Mouse (Mus musculus) induced T-regulatory cell, adult 2 months (primary cell): ENCODE results near the gene Kcnb1.

Source experiments
- DNase-seq: peaks from one replicate; pipeline ENCODE4 v3.0.0-alpha.2; 2012; ENCODE audit warnings: low read depth

The Kcnb1 gene

DNA sequence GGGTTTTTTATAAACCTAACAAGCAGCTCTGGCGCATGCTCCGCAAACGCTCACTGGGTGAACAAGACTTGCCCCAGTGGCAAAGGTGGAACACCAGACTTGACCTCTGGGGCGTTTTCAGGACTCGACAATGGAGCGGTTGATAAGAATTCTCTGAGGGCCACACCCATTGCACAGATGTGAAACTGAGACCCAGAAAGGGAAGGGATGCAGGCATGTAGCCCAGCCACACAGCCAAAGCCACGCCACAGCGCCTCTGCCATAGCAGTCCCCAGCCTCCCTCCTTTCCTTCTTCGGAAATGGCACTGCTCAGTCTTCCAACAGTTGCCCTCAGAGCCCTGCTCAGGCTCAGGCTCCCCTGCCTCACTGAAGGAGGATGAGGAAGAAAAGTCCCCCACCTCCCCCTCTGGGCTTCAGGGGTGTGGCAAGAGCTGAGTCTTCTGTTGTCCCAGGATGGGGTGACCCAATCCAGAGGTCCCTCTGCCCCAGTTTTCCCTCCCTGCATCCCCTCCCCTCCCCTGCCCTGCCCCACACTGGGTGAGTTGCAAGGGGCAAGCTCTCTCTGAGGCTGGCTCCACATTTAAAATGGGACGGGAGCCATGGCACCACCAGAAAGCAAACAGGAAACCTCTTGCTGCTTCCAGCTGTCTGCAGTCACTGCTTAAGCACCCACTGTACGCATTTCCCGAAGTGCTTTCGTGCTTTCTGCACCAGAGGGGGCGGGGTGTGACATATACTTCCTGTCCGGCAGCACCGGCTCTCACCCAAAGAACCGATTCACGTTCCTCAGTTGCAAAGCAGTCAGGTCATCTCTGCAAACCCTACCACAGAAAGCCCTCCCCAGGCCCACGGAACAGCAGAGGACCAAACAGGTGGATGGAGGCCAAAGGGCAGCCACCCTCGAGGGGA is 61.0 kb downstream of the Kcnb1 start:
- DNase-seq: peak; percentile 73

DNA sequence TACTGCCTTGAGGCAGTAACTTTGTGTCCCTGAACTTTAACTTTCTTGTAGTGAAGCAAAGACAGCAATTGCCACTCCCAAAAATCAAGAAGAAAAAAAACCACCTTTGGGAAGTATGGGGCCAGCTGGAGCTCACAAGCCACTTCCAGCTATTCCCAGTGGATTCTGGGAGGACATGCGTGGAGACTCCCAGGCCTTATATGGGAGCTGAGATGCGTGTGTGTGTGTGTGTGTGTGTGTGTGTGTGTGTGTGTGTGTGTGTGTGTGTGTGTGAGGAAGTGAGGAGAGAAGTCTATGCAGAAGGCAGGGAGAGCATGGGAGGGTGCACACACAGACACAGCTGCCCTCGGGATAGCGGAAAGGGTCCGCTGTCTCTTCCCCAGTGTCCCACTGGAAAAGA is 62.6 kb downstream of the Kcnb1 start:
- no peak for DNase-seq

DNA sequence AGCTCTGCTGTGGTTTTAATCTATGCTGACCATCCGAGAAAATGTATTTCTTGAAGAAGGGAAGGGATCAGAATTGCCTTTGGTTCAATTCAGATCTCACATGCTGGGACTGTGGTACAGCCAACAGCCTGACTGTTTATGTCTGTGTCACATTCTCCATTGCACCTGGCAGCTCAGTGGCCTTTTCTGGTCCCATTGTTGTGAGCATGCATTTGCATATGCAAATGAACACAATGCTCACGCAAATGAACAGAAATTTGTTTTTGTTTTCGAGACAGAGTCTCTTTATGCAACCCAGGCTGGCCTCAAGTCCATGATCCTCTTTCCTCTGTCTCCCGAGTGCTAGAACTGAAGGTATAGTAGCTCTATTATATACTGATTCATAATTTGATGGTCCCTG is 64.2 kb downstream of the Kcnb1 start:
- DNase-seq: no peak

DNA sequence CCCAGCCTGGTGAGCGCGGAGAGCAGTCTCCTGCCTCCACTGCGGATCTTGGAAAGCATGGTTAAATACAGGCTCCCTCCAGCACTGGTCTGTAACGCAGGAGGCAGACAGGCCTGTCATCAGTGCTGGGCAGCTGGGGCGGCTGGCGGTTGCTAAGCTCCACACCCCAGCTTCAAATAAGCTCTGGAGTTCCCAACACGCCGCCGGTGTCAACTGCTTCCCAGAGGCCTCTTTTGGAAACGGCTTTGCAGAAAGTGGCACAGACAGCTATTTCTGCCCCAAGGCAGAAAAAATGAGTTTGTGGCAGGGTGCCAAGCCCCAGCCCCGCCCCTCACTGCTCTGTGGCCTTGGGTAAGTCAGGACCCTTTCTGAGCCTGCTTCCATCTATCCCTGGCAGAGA is 66.0 kb downstream of the Kcnb1 start:
- DNase-seq: no peak

DNA sequence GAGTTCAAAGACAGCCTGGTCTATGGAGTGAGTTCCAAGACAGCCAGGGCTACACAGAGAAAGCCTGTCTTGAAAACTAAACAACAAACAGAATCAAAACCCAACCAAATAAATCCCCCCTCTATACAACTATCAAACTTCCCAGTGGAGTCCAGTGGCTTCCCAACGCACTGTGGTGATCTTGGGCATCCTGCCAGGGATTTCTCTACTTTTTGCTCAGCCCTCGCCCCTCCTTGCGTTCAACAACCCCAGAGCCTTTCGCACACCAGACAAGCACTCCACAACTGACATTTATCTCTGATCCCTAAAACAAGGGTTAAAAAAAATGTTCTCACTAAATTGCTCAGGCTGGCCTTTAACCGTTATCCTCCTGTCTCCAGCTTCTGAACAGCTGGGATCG is 67.2 kb downstream of the Kcnb1 start:
- no peak for DNase-seq

DNA sequence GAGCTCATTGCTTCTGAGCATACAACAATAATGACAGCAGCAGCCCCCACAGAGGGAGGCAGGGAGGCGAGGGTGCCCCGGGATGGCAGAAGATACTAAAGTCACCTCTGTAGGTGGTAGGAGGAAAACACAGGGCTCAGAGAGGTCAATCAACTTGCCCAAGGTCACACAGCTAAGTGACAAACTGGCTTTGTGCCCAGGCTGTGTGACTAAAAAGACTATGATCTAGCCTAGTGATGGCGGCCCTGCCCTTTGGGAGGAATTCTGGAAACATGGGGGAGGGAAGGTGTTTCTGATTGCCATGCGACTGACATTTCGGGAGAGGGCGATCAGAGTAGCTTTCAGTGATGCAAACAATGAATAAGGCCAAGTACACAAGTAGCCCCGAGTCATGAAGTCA is 68.0 kb downstream of the Kcnb1 start:
- no peak for DNase-seq

DNA sequence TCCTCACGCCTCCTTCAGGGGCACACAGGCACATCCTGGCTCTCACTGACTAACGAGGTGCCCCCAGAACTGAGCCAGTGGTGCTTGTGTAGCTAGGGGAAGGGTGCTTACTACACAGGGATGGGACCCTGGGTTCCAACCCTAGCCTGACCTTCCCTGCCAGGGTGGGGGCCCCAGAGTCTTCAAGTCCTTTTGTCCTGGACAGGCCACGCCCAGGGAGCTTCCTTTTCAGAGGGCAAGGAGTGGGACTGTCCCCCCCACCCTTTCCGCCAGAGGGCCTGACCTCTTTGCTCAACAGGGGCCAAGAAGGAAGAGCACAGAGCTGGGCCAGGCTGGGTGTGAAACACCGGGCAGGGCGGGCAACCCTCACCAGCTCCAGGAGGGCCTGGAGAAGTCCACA is 68.7 kb downstream of the Kcnb1 start:
- DNase-seq: no peak

DNA sequence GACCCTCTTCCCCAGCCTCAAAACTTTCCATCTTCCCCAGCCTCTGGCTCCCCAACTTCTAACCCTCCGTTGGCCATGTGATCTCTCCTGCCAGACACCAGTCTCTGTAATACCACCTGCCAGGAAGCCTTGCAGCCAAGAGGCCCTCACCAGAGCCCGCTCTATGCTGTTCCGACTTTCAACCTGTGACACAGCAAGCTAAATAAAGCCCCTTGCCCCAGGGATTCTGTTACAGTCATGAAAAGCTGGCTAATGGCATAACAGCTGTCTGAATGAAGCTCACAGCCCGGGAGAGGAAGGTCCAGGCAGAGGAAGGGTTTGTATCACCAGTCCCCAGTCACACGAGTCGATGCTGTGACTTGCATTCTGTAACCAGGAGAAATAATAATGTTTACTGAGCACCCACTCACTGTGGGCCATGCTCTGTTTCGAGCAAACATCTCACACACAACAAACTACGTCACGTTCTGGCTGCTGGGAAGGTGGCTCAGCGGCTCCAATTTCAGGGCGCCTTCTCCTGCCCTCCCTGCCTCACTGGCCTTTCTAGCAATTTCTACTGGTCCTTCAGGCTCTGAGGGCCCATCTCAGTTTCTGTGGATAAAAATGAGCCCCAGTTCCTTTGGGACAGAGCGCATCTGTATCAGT is 69.6 kb downstream of the Kcnb1 start:
- no peak for DNase-seq

DNA sequence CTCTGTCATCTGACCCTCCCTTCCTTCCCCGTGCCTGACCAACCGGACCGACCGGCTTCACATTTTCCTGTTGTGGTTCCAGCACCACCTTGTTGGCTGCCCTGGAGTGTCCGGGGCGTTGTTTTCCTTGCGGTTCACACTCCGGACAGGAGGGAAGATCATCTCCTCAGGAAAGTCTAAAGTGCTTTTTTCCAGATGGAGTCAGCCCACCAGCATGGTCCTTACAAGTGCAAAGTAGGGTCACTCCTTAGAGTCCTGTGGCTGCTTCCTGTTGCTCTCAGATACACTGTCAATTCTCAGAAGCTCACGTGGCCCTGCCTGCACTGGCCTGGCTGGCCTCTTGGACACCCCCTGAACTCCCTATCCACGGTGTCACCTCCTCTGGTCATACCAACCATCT is 71.9 kb downstream of the Kcnb1 start:
- DNase-seq: no peak

DNA sequence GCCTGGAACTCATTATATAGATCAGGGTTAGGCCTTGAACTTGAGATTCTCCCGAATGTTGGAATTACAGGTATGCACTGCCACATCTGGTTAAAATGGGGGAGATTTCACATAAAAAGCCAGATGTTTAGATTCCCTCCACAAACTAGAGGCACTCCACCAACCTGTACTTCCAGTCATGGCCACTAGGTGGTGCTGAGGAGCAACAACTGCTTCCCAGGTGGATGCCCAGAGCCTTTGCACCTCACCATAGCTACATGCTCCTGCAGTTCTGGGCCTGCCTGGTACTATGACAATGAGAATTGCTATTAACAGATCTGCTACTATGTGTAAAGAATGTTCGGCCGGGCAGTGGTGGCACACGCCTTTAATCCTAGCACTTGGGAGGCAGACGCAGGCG is 77.2 kb downstream of the Kcnb1 start:
- DNase-seq: peak; percentile 87

DNA sequence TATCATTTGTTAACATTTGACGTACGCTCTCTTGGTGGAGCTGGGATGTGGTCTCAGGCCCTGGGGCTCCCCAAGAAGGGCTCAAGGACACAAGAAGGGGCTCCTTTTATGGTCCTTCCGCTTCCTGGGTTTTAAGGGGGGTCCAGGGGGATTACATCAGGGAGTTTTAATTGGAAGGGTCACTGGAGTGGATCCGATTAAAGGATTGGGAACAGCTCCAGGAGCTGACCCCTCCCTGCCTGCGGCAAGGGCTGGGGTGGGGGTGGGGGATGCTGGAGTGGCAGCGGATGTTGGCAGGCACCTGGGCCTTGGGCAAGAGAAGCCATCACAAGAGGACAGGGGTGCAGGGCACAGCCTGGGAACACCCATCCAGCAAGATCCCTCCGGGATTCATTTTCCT is 77.7 kb downstream of the Kcnb1 start:
- DNase-seq: no peak

DNA sequence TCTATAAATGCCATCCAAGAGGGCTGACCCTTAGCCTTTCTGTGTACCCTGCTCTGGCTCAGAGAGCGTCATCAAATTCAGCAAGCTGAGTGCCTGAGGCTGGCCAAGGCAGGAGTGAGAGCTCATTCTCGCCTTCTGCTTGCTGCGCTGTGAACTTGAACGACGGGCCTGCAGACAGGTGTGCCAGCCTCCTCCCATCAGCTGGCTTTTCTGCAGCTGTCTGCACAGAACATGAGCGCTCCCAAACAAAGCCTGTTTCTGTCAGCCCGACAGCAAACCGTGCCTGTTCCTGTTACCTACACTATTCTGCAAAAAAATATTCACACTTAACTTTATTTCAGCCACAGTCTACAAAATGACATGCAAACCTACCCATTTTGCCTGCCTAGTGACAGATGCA is 80.4 kb downstream of the Kcnb1 start:
- DNase-seq: no peak

DNA sequence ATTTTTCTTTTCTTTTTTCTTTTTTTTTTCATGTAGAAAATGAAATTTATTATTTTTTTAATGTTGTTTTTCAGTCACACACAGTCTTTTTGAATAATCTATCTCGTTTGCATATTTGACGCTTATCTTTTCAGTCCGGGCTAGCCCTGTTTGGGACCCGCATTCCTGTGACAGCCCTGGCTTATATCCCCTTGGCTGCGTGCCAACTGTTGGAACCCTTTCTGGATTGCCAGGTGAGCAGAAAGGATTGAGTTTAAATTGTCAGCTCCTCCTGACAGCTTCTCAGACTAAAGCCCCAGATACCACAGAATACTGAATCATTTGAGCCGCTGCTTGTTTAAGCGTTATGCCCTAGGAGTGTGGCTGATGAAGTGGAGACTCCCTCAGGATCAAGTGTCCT is 86.4 kb downstream of the Kcnb1 start:
- DNase-seq: no peak

DNA sequence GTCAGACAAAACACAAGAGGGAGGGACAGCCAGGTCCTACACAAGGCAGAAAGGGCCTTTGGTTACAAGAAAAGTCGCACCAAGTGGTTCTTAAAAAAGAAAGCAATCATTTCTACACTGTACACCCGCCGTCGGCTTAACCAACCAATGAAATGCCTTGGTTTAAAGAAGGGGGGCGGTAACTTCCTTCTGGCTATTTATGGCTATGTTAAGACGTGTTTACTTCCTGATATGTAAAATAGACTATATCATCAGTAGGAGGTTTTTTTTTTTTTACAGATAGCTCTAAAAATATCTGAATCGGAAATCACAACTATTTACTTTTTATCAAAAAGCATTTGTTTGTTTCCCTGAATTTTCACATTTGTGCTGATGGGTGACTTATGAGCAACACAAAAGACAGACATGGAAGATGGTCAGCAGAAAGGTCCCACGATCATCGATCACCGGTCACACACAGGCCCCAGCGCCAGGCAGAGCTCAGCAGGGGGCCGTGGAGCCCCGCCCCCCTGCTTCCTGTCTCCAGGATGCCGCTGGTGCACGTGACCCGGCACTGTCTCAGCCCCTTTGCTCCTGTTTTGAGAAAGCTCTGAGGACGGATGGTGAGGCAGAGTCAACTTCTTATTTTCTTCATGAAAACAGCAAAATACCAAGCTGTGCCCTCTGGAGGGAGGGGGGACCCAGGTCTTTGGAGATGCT is 88.1 kb downstream of the Kcnb1 start:
- peak; percentile 94 for DNase-seq

DNA sequence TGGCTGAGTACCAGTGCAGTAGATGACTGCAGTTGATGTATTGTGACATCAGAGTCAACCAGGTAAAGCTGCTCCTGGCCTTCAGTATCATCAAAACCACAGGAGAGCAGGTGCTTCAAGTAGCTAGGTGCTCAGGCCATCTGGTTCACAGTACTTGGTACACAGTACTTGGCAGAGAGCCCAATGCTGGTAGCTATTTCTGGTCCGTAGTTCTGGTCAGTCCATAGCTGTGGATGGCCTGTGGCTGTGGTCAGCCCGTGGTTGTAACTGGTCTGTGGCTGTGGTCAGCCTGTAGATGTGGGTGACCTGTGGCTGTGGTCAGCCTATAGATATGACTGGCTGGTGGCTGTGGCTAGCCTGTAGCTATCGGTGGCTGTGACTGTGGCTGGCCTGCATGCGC is 95.3 kb downstream of the Kcnb1 start:
- no peak for DNase-seq

DNA sequence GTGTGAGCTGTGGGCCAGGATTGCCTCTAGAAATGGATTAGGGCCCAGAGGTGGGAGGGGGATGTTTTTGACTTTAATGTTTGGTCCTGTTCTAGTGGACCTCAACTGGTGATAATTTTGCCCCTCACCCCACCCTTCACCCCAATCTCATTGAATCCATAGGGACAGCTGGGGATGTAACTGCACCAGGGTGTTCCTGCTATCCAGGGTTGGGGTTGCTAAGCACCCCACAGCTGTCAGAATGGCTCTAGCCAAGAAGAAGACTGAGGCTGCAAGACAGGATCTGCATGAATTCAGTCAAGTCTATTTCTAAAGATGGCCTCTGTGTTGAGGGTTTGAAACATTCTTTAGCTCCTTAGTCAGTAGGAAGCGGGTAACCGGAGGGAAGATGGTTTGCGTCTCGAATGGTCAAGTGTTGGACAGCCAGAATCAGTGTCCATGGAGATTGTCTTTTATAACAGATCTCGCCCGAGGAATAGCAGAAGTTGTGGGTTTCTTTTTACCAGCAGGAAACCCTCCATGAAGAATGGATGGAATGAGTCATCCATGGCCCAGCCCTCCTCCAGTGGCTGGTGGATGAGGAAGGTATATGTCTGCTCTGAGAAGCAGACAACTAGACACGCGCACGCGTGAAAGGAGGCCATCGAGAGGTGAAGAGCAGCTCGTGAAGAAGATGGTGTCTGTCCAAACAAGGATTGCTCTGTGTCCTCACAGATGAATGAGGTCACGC is 96.6 kb downstream of the Kcnb1 start:
- peak; percentile 20 for DNase-seq

DNA sequence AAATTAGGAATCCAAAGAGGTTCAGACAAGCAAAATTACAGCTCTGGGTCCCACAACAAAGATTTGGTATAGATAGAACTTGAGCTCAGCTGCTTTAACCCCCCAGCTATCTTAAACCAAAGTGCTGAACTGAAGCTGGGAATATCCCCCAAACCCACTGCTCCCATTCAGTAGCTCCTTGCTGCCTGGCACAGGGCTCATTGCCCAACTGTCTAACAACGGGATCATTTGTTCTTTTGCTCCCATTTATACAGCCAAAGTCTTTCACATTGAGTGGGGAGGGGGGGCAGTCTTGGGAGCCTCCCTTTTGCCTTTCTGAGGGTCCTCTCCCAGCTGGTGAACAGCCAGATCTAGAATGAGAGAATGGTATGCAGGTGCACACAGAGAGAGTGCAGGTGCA is 99.7 kb downstream of the Kcnb1 start:
- DNase-seq: no peak

DNA sequence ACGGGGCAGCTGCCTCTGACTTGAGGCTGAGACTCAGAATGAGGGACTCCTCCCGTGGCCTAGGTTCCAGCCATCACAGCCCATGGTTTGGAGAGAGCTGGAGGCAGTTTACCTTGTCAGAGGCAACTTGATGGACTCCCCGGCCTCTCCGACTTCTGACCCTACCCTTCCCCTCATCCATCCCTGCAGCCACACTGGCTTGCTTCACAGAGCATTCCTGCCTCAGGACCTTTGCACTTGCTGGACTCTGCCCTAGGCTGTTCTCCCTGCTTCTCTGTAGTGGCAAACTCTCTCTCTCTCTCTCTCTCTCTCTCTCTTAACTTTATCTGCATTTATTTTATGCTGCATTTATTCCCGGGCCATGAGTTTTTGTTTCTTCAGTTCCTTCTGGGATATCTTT is 103.1 kb downstream of the Kcnb1 start:
- no peak for DNase-seq

DNA sequence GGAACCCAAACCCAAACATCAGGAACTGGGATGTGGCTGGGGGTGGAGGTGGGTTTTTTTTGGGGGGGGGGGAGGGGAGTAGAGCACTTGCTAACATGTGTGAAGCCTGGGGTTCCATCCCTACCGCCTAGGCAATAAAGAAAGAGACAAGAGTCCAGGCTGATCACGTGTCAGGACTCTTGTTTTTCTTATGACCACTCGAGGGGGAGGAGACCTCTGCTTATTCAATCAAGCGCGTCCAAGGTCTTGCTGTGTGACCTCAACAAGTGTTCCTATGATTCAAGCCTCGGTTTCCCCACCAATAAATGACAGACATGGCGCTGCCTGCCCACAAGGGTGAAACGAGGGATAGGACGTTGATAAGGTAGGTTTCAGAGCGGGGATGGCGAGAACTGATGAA is 103.9 kb downstream of the Kcnb1 start:
- no peak for DNase-seq

DNA sequence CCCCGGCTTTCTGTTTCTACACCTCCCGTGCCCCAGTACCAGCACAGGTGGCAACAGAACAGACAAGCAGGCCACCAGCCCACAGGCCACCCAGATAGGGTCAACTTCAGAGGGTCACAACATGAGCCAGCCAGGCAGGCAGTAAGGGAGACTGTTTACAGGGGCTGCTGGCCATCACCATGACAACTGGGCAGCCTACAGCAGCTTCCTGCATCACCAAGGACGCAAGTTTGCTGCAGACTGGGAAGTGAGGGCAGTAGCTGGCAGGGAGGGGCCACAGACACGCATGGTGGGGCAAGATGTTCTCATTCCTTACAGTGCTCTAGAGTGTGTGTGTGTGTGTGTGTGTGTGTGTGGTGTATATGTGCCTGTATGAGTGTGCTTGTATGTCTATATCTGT is 108.3 kb downstream of the Kcnb1 start:
- peak; percentile 67 for DNase-seq

DNA sequence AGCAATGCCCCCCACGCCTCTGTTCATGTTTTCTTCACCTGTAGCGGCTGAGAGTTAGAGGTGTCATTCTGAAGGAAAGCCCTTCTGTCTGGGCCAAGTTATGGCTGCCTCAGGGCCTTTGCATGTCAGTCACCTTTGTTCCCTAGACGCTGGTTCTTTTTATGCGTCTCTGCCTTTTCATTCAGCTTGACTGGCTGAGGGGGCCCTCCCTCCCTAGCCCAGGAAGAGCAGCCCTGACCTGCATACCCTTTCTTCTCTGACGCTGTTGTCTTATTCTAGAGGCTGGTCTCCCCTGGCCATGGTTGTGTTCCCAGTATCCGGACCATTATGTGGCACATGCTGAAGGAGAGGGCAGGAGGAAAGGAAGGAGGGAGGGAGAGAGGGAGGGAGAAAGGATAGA is 108.8 kb downstream of the Kcnb1 start:
- no peak for DNase-seq

DNA sequence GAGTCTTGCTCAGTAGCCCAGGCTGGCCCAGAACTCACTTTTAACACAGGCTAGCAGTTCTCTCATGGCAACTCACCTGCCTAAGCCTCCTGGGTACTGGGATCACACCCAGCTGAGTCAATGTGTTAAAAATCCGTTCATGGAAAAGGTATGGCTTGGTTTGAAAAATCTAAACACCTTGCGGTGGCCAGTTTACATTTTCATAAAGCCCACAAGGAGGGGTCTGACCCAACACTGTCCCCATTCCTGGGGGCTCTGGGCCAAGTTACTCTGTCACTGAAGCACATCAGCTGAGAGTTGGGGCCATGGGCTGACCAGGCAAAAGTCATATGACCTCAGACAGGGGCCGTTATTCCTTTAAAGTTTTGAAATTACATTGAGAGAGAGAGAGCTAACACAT is 109.6 kb downstream of the Kcnb1 start:
- no peak for DNase-seq
